Mouse (Mus musculus): ENCODE measurements around the gene Rnf208. TPM values are rescaled to one million over a fixed set of nuclear protein-coding genes. Genes with fewer than 3 reads are reported as not detected.

Rnf208 gene
- polyA plus RNA-seq, 1 experiment = 0.59 TPM

DNA sequence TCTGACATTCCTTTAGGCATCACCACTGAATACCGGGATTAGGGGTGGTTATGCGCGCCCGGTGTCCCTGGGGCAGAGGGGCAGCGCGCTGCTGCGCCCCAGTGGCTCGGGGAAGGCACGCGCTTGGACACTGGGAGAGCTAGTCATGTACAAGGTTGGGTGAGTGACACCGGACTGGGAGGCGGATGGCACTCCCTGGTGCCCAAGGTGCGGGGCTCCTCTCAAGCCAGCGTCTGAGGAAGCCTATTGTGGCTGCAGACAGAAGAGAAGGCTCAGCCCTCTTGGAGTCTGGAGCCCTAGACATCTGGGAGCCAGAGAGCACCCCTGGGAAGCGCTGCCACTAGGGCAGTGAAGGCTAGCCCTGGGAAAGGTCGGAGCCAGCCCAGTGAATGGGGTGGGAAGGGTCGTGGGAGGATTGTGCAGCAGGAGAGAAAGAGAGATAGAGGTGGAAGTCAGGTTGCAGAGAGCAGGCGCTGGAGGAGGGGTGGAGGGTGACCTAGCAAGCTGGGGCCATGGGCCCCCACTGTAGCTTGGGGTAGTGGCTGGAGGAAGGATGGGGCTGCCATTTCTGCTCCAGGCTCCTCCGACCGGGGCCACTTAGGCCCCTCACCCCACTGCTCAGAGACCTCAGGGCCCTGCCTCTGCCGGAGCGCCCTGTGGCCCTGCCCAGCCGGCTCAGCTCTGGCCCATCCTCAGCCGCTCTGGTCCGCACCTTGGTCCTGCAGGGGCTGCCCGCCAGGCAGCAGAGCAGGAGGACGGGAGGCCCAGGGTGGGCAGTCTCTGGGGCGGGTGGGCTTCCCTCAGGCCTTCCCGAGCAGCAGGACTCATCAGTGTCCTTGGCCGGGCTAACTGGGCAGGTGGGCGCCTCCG lies 49.4 kb downstream of the Rnf208 start:
- Histone ChIP-seq H3ac (ENCODE audit: control insufficient read depth, insufficient read length) (no peak overlapping the region), H3K36me3 (ENCODE audit: control insufficient read depth, insufficient read depth) (no peaks in the 10 kb centered on the region), H3K4me2 (ENCODE audit: low read depth) (peak overlapping the region; percentile 93), H3K4me3 (no peak overlapping the region), H3K27me3 (ENCODE audit: control insufficient read depth, insufficient read depth, insufficient read length) (peaks cover 56% of the 10 kb centered on the region), H3K79me2 (ENCODE audit: control insufficient read depth, insufficient read depth) (no peaks in the 10 kb centered on the region)
- no peak for TF ChIP-seq MYOG (IDR thresholded peaks at IDR 0.05; ENCODE audit: control insufficient read depth in 1 of 3, insufficient read depth in 1 of 3, insufficient read length in 2 of 3, low read depth in 2 of 3)
- no peak for TF ChIP-seq POLR2AphosphoS2 (IDR thresholded peaks at IDR 0.05; ENCODE audit: insufficient read length, low read depth)
- TF ChIP-seq POLR2A (IDR thresholded peaks at IDR 0.05; ENCODE audit: insufficient read length, low read depth) = no peak
- TF ChIP-seq USF1 (IDR thresholded peaks at IDR 0.05; ENCODE audit: low read depth) = no peak
- no peak for TF ChIP-seq TCF3 (IDR thresholded peaks at IDR 0.05; ENCODE audit: insufficient read length, low read depth)
- no peak for TF ChIP-seq REST (IDR thresholded peaks at IDR 0.05; ENCODE audit: insufficient read depth, insufficient read length)
- TF ChIP-seq TCF12 (IDR thresholded peaks at IDR 0.05; ENCODE audit: insufficient read depth, poor library complexity, severe bottlenecking) = no peak
- TF ChIP-seq CEBPB (IDR thresholded peaks at IDR 0.05; ENCODE audit: insufficient read depth, poor library complexity, severe bottlenecking) = no peak
- TF ChIP-seq SRF (IDR thresholded peaks at IDR 0.05; ENCODE audit: control insufficient read depth, insufficient read length, low read depth) = no peak
- no peak for TF ChIP-seq E2F4 (IDR thresholded peaks at IDR 0.05; ENCODE audit: insufficient read depth)
- no peak for TF ChIP-seq MYOD1 (IDR thresholded peaks at IDR 0.05; ENCODE audit: control insufficient read depth in 1 of 3, insufficient read length in 2 of 3, low read depth in 2 of 3)
- no peak for TF ChIP-seq MAX (IDR thresholded peaks at IDR 0.05; ENCODE audit: low read depth)

GRCm38 (mm10) chr2:25292054-25292544 lies 50.0 kb downstream of the Rnf208 start:
- Histone ChIP-seq H3K27me3 (ENCODE audit: control insufficient read depth, insufficient read depth, insufficient read length) (peaks cover 63% of the 10 kb centered on the region), H3ac (ENCODE audit: control insufficient read depth, insufficient read length) (no peak overlapping the region), H3K36me3 (ENCODE audit: control insufficient read depth, insufficient read depth) (no peaks in the 10 kb centered on the region), H3K4me2 (ENCODE audit: low read depth) (peak overlapping the region; percentile 93), H3K4me3 (peak overlapping the region; percentile 4), H3K79me2 (ENCODE audit: control insufficient read depth, insufficient read depth) (no peaks in the 10 kb centered on the region)
- TF ChIP-seq POLR2A (IDR thresholded peaks at IDR 0.05; ENCODE audit: insufficient read length, low read depth) (peak; percentile 50), MAX (IDR thresholded peaks at IDR 0.05; ENCODE audit: low read depth) (no peak), USF1 (IDR thresholded peaks at IDR 0.05; ENCODE audit: low read depth) (no peak), CEBPB (IDR thresholded peaks at IDR 0.05; ENCODE audit: insufficient read depth, poor library complexity, severe bottlenecking) (no peak), TCF3 (IDR thresholded peaks at IDR 0.05; ENCODE audit: insufficient read length, low read depth) (peak; percentile 34), MYOG (IDR thresholded peaks at IDR 0.05; ENCODE audit: control insufficient read depth in 1 of 3, insufficient read depth in 1 of 3, insufficient read length in 2 of 3, low read depth in 2 of 3) (peak in 2 of 3 experiments; percentile 3 to 77), E2F4 (IDR thresholded peaks at IDR 0.05; ENCODE audit: insufficient read depth) (no peak), REST (IDR thresholded peaks at IDR 0.05; ENCODE audit: insufficient read depth, insufficient read length) (no peak), TCF12 (IDR thresholded peaks at IDR 0.05; ENCODE audit: insufficient read depth, poor library complexity, severe bottlenecking) (no peak), SRF (IDR thresholded peaks at IDR 0.05; ENCODE audit: control insufficient read depth, insufficient read length, low read depth) (no peak), POLR2AphosphoS2 (IDR thresholded peaks at IDR 0.05; ENCODE audit: insufficient read length, low read depth) (no peak), MYOD1 (IDR thresholded peaks at IDR 0.05; ENCODE audit: control insufficient read depth in 1 of 3, insufficient read length in 2 of 3, low read depth in 2 of 3) (peak in 2 of 3 experiments; percentile 31 to 78)

GRCm38 (mm10) chr2:25292856-25293255 lies 50.8 kb downstream of the Rnf208 start:
- TF ChIP-seq MYOG (IDR thresholded peaks at IDR 0.05; ENCODE audit: control insufficient read depth in 1 of 3, insufficient read depth in 1 of 3, insufficient read length in 2 of 3, low read depth in 2 of 3) (no peak), TCF12 (IDR thresholded peaks at IDR 0.05; ENCODE audit: insufficient read depth, poor library complexity, severe bottlenecking) (no peak), MAX (IDR thresholded peaks at IDR 0.05; ENCODE audit: low read depth) (no peak), POLR2AphosphoS2 (IDR thresholded peaks at IDR 0.05; ENCODE audit: insufficient read length, low read depth) (no peak), TCF3 (IDR thresholded peaks at IDR 0.05; ENCODE audit: insufficient read length, low read depth) (no peak), POLR2A (IDR thresholded peaks at IDR 0.05; ENCODE audit: insufficient read length, low read depth) (no peak)

GRCm38 (mm10) chr2:25293706-25294105 lies 51.7 kb downstream of the Rnf208 start:
- H3K36me3 ChIP-seq (ENCODE audit: control insufficient read depth, insufficient read depth) = no peaks in the 10 kb centered on the region
- no peaks in the 10 kb centered on the region for H3K79me2 ChIP-seq (ENCODE audit: control insufficient read depth, insufficient read depth)
- no peak overlapping the region for H3ac ChIP-seq (ENCODE audit: control insufficient read depth, insufficient read length)
- H3K4me3 ChIP-seq = no peak overlapping the region
- H3K27me3 ChIP-seq (ENCODE audit: control insufficient read depth, insufficient read depth, insufficient read length) = peaks cover 79% of the 10 kb centered on the region
- no peak overlapping the region for H3K4me2 ChIP-seq (ENCODE audit: low read depth)
- TF ChIP-seq USF1 (IDR thresholded peaks at IDR 0.05; ENCODE audit: low read depth) (no peak), TCF3 (IDR thresholded peaks at IDR 0.05; ENCODE audit: insufficient read length, low read depth) (no peak)

More at GRCm38 (mm10) chr2:25292856-25293255, 50.8 kb downstream of the Rnf208 start:
- no peaks in the 10 kb centered on the region for H3K79me2 ChIP-seq (ENCODE audit: control insufficient read depth, insufficient read depth)
- H3K27me3 ChIP-seq (ENCODE audit: control insufficient read depth, insufficient read depth, insufficient read length) = peaks cover 71% of the 10 kb centered on the region
- H3K4me2 ChIP-seq (ENCODE audit: low read depth) = peak overlapping the region; percentile 93
- peak overlapping the region; percentile 4 for H3K4me3 ChIP-seq
- H3K36me3 ChIP-seq (ENCODE audit: control insufficient read depth, insufficient read depth) = no peaks in the 10 kb centered on the region
- H3ac ChIP-seq (ENCODE audit: control insufficient read depth, insufficient read length) = no peak overlapping the region

Other genes starting within 250 kb of the Rnf208 start
- 33.7 TPM for gene Nsmf, start 187.9 kb upstream of the Rnf208 start, polyA plus RNA-seq (2012; fragmentation: generic; extraction: Trizol)
- gene Entpd8, start 162.0 kb upstream of the Rnf208 start, polyA plus RNA-seq (2012; fragmentation: generic; extraction: Trizol) = not detected
- gene Noxa1, start 147.1 kb upstream of the Rnf208 start, polyA plus RNA-seq (2012; fragmentation: generic; extraction: Trizol) = not detected
- gene Nrarp, start 61.5 kb upstream of the Rnf208 start, polyA plus RNA-seq (2012; fragmentation: generic; extraction: Trizol) = 1.3 TPM
- 9.2 TPM for gene Tor4a, start 45.4 kb upstream of the Rnf208 start, polyA plus RNA-seq (2012; fragmentation: generic; extraction: Trizol)
- gene Nelfb, start 30.8 kb upstream of the Rnf208 start, polyA plus RNA-seq (2012; fragmentation: generic; extraction: Trizol) = 55.8 TPM
- gene Stpg3, start 27.6 kb upstream of the Rnf208 start, polyA plus RNA-seq (2012; fragmentation: generic; extraction: Trizol) = not detected
- 0.48 TPM for gene Fam166a, start 23.5 kb upstream of the Rnf208 start, polyA plus RNA-seq (2012; fragmentation: generic; extraction: Trizol)
- 359 TPM for gene Tubb4b, start 17.6 kb upstream of the Rnf208 start, polyA plus RNA-seq (2012; fragmentation: generic; extraction: Trizol)
- not detected for gene Slc34a3, start 7.9 kb upstream of the Rnf208 start, polyA plus RNA-seq (2012; fragmentation: generic; extraction: Trizol)
- gene Rnf224, start 5.5 kb upstream of the Rnf208 start, polyA plus RNA-seq (2012; fragmentation: generic; extraction: Trizol) = not detected
- not detected for gene Cysrt1, start 197 bp downstream of the Rnf208 start, polyA plus RNA-seq (2012; fragmentation: generic; extraction: Trizol)
- 4.5 TPM for gene AL732309.1, start 4.6 kb downstream of the Rnf208 start, polyA plus RNA-seq (2012; fragmentation: generic; extraction: Trizol)
- gene Tmem203, start 13.2 kb downstream of the Rnf208 start, polyA plus RNA-seq (2012; fragmentation: generic; extraction: Trizol) = 47.2 TPM
- 5.5 TPM for gene Tprn, start 20.4 kb downstream of the Rnf208 start, polyA plus RNA-seq (2012; fragmentation: generic; extraction: Trizol)
- gene Ssna1, start 30.2 kb downstream of the Rnf208 start, polyA plus RNA-seq (2012; fragmentation: generic; extraction: Trizol) = 106 TPM
- 97.9 TPM for gene Anapc2, start 30.2 kb downstream of the Rnf208 start, polyA plus RNA-seq (2012; fragmentation: generic; extraction: Trizol)
- gene Tmem210, start 45.9 kb downstream of the Rnf208 start, polyA plus RNA-seq (2012; fragmentation: generic; extraction: Trizol) = 0.40 TPM
- 1.6 TPM for gene Lrrc26, start 47.7 kb downstream of the Rnf208 start, polyA plus RNA-seq (2012; fragmentation: generic; extraction: Trizol)
- 0.12 TPM for gene Grin1, start 76.9 kb downstream of the Rnf208 start, polyA plus RNA-seq (2012; fragmentation: generic; extraction: Trizol)
- gene Man1b1, start 90.1 kb downstream of the Rnf208 start, polyA plus RNA-seq (2012; fragmentation: generic; extraction: Trizol) = 46.3 TPM
- gene Dpp7, start 114.1 kb downstream of the Rnf208 start, polyA plus RNA-seq (2012; fragmentation: generic; extraction: Trizol) = 43.0 TPM
- gene Uap1l1, start 123.4 kb downstream of the Rnf208 start, polyA plus RNA-seq (2012; fragmentation: generic; extraction: Trizol) = 68.3 TPM
- gene Sapcd2, start 130.1 kb downstream of the Rnf208 start, polyA plus RNA-seq (2012; fragmentation: generic; extraction: Trizol) = 10.4 TPM
- gene Entpd2, start 153.6 kb downstream of the Rnf208 start, polyA plus RNA-seq (2012; fragmentation: generic; extraction: Trizol) = 0.89 TPM
- 114 TPM for gene Npdc1, start 157.1 kb downstream of the Rnf208 start, polyA plus RNA-seq (2012; fragmentation: generic; extraction: Trizol)
- 0.08 TPM for gene Fut7, start 181.0 kb downstream of the Rnf208 start, polyA plus RNA-seq (2012; fragmentation: generic; extraction: Trizol)
- gene Abca2, start 186.4 kb downstream of the Rnf208 start, polyA plus RNA-seq (2012; fragmentation: generic; extraction: Trizol) = 9.8 TPM
- gene Clic3, start 214.6 kb downstream of the Rnf208 start, polyA plus RNA-seq (2012; fragmentation: generic; extraction: Trizol) = 13.5 TPM
- 64.3 TPM for gene Paxx, start 218.8 kb downstream of the Rnf208 start, polyA plus RNA-seq (2012; fragmentation: generic; extraction: Trizol)
- gene Ptgds, start 227.8 kb downstream of the Rnf208 start, polyA plus RNA-seq (2012; fragmentation: generic; extraction: Trizol) = 9.8 TPM

Measured in myocyte (in vitro differentiated cells).